Mouse (Mus musculus): Measurements from ENCODE around the gene Zfp12.

Zfp12 gene

DNA sequence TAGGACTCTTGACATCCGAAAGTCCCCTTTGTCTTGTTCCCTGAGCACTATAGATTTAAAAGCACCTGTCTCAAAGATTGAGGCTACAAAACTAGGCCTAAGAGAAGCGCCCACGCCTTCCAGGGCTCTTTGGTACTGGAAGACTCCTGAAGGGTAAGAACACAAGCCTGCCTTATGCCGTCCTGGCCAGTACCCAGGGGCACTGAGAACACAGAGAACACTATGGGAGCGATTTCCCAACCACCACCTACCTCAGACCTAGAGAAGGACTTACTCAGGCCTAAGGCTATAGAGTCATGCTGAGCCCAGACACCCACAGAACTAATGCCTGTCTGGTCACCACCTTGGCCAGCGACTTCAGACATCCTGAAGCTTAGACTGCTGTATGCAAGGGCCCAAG lies 31.8 kb downstream of the Zfp12 start:
- no peak for DNase-seq (ENCODE audit: low read depth)

DNA sequence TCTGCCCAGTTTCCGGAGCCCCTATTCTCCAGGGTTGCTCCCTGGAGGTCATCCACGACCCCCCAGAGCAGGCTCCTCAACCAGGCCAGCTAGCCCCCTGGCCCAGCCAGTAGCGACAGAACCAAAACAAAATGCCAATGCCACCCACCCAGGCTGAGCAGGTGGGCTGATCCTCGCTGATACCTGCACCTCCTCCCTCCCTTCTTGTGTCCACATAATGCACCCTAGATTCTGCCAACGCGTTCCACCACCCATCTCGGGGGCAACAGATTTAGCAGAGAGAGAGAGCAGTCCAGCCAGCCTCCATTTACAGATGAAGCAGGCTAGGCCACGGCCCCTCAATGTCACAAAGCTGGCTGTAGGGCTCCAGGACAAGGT lies 34.0 kb downstream of the Zfp12 start:
- DNase-seq (ENCODE audit: low read depth) = no peak

GRCm38 (mm10) chr5:143269363-143270150 lies 34.6 kb downstream of the Zfp12 start, which contains the start of gene Zfp316:
Gene Zfp316 (minus strand): TSS chr5:143270022.
- peak; percentile 52 for DNase-seq (ENCODE audit: low read depth)

DNA sequence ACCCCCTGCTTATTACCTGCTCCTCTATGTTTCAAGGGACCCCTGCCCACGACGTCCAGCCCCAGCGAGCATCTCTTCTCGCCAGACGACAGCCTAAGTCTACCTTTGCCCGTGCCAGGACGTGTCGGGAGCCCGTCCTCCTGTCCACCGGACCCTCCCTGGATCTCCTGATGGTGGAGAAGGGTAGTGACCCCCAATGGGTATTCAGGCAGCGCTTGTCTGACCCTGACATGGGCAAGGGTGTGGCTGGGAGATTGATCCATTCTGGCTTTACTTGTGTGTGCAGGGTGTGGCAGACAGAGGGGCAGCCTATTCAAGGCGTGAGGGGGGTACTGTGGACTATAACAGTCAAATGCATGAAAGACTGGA lies 35.2 kb downstream of the Zfp12 start:
- no peak for DNase-seq (ENCODE audit: low read depth)

- no peak for DNase-seq (ENCODE audit: low read depth)
Measured at GRCm38 (mm10) chr5:143271642-143272041, 36.7 kb downstream of the Zfp12 start.

DNA sequence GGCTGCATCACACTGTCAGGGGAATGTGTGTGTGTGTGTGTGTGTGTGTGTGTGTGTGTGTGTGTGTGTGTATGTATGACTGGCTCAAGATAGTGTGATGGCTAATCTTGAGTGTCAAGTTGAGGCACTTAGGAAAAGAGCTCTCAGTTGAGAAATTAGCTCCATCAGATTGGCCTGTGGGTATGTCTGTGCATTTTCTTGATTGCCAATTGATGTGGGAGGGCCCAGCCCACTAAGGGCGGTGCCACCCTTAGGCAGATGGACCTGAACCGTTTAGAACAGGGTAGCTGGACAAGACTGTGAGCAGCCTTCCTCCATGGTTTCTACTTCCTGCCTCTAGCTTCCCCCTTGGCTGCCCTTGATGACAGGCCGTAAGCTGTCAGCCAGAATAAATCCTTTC lies 37.1 kb downstream of the Zfp12 start:
- peak; percentile 38 for DNase-seq (ENCODE audit: low read depth)

DNA sequence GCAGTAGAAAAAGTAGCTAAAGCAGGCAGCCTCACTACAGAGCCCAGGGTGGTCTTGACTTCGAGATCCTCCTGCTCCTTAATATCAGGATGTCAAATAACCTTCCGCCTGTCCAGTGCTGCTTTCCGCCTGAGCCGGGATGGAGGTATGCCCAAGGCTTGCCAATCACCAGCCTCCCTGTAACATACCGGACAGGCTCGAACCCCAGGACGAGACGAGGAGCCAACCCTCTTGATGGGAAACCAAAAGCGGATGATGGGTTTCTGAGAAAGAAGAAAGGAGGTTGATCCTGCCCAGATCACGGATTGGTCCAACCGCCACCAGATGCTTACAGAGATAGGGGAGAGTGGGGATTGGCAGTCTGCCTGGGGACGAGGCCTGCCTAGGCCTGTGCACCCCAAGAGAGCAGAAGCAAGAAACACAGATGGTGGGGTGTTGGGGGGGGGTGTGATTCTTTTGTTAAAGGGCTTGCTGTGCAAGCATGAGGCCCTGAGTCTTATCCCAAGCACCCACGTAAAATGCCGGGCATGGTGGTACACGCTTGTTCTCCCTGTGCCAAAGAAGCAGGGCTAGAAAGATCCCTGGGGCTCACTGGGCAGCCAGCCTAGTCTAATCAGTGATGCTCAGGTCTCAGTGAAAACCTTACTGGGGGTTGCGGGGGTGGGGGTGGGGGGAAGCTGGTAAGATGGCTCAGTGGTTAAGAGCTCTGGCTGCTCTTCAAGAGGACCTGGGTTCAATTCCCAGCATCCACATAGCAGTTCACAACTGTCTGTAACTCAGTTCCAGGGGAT lies 37.8 kb downstream of the Zfp12 start:
- DNase-seq (ENCODE audit: low read depth) = peak; percentile 33

GRCm38 (mm10) chr5:143275761-143276160 lies 40.8 kb downstream of the Zfp12 start:
- DNase-seq (ENCODE audit: low read depth) = no peak

DNA sequence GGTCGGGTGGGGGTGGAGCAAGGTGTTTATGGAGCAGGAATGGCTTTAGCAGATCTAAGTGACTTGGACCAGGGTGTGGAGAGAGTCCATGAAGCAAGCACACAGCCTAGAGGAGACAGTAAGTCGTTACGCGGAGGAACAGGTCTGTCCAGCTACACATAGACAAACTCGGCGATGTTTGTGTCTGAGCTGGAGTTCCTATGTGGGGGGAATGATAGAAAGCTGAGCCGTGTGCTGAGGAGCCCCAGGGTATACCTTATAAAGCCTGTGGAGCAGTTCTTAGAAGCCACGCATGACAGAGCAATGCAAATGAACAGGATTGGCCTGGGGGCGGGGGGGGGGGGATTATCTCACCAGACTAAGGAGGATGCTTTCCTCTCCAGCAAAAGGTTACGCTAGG lies 44.3 kb downstream of the Zfp12 start:
- DNase-seq (ENCODE audit: low read depth) = no peak

- peak; percentile 64 for DNase-seq (ENCODE audit: low read depth)
Measured at GRCm38 (mm10) chr5:143284762-143285161, 49.8 kb downstream of the Zfp12 start.

DNA sequence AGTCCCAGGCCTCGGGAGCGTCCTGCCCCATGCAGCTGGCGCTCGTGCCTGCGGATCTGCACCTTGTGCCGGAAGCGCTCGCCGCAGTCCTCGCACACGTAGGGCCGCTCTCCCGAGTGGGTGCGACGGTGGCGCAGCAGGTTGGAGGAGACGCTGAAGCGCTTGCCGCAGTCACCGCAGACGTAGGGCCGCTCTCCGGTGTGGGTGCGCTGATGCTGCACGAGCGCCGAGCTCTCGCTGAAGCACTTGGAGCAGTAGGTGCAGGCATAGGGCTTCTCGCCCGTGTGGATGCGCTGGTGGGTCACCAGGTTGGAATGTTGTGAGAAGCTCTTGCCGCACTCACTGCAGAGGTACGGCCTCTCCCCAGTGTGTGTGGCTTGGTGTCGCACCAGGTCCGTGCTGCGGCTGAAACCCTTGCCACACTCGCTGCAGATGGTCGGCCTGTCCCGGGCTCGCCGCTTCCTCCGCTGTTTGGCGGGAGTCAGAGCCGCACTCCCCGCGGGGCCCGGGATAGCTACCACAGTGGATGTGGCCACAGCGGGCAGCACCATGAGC lies 52.9 kb downstream of the Zfp12 start:
- DNase-seq (ENCODE audit: low read depth) = no peak

- no peak for DNase-seq (ENCODE audit: low read depth)
Measured at GRCm38 (mm10) chr5:143288378-143288911, 53.5 kb downstream of the Zfp12 start.

- DNase-seq (ENCODE audit: low read depth) = no peak
Measured at GRCm38 (mm10) chr5:143289299-143289698, 54.3 kb downstream of the Zfp12 start.

- no peak for DNase-seq (ENCODE audit: low read depth)
Measured at GRCm38 (mm10) chr5:143292879-143293278, 57.9 kb downstream of the Zfp12 start.

DNA sequence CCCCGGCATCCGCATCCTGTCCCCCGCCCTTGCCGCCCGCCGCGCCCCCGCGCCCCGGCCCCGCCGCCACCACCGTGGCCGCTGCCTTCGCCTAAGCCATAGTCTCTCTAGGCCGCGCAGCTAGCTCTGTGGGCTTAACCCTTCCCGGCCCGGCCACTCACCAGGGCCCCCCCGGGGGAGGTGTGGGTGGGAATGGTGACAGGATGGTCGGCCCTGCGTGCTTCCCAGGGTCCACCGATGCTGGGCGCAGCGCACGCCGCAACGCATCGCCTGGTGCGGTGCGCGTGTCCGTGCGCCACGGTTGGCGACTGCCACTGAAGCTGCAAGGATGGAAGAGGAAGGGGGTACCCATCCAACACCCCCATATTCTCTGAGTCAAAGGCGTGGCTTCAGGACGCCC lies 58.4 kb downstream of the Zfp12 start, which contains the start of gene Zfp853:
TSS of gene Zfp853 (minus strand) at position 220 of the 400 bp plus-strand sequence.
- no peak for DNase-seq (ENCODE audit: low read depth)

DNA sequence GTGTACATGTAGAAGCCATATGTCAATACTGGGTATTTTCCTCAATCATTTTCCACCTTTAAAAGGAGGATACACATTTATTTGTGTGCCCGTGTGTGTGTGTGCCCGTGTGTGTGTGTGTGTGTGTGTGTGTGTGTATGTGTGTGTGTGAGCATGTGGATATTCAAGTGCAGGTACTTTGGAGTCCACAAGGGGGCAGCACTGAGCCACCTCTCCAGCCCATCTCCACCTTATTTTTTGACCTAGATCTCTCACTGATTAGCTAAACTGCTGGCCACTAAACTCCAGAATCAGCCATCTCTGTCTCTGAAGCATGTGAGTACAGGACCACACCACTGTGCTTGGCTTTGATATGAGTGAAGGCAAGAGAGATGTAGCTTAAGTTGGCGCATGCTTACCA lies 59.9 kb downstream of the Zfp12 start:
- DNase-seq (ENCODE audit: low read depth) = no peak

DNA sequence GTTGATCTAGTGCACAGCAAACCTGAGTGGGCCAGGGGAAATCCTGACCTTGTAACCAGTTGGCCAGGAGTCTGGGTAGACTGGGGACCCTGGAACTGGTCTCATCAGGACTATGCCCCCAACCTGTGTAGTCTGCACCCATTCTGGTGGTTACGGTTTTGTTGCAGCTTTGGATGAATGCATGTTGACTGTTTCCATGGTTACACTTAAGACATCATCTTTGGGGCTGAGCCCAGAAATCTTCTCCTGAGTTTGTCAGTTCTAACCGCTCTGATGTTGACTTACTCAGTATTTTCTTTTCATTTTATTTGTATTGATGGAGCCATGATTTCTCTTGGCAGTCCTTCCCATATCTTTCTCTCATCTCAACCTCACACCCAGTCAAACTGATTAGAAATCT lies 60.4 kb downstream of the Zfp12 start:
- no peak for DNase-seq (ENCODE audit: low read depth)

DNA sequence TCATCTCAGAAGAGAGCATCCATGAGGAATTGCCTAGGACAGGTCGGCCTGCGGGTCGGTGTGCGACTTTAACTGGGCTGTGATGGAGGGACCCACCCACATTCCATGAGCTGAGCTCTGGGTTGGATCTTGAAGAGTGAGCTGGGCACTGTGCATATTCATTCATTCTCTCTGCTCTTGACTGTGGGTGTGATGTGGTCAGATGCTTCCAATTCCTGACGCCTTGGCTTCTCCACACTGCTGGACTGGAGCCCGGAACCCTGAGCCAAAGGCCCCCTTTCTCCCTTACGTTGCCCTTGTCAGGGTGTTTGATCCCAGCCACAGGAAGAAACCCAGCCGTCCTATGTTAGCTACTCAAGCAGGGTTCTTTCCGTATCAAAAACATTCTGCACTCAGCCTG lies 63.0 kb downstream of the Zfp12 start:
- no peak for DNase-seq (ENCODE audit: low read depth)

GRCm38 (mm10) chr5:143298391-143298790 lies 63.4 kb downstream of the Zfp12 start:
- no peak for DNase-seq (ENCODE audit: low read depth)
